Mouse (Mus musculus): Measurements from ENCODE around the gene Tmem41b. TPM values are rescaled to one million over a fixed set of nuclear protein-coding genes. Genes with fewer than 3 reads are reported as not detected.
A peak's percentile ranks its signal among the peaks of the same experiment; 100 is the strongest.

Gene Tmem41b
- polyA plus RNA-seq, 1 experiment, result 17.4 TPM

DNA sequence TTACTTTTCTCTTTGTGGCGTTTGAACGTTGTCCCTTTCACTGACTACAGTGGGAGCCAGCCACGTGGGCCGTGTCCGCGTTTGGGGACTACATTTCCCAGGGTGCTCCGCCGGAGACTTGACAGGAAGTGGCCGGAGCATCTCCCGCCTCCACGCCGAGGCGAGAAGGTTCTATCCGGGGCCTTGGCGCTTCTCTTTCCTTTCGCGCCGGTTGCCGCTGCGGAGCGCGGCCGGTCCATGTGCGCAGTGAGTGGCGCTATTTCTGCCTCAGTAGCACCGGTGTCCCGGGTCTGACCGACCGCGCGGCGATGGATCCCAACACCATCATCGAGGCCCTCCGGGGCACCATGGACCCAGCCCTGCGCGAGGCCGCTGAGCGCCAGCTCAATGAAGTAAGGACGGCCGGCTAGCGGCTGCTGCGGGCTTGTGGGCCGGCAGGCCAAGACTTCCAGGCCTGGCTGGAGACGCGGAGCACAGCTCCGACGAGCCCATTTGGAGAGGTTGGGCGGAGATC, 31.4 kb upstream of the Tmem41b start, which contains the start of gene Ipo7:
TSS of gene Ipo7 (plus strand) at position 158 of the 514 bp plus-strand sequence.
- DNase-seq, result peak; percentile 91
- Histone ChIP-seq H3K36me3 (ENCODE audit: control insufficient read depth, insufficient read depth, low read length) (no peaks in the 10 kb centered on the region), H3K27ac (ENCODE audit: control insufficient read depth, insufficient read depth, low read length) (no peak within 1 kb of the TSS), H3K27me3 (ENCODE audit: control insufficient read depth, insufficient read depth, low read length) (no peaks in the 10 kb centered on the region), H3K4me1 (replicated peaks; ENCODE audit: control insufficient read depth, insufficient read depth, low read length) (peaks cover 5% of the 10 kb centered on the region), H3K4me3 (ENCODE audit: control insufficient read depth, insufficient read depth, low read length) (peak within 1 kb of the TSS; percentile 87)
- WGBS, result under 1% methylated on average over 48 of the region's 48 CpGs
- TF ChIP-seq POLR2A (IDR thresholded peaks at IDR 0.05; ENCODE audit: control insufficient read depth, extremely low read depth, insufficient read depth, low read length, poor library complexity) (peak; percentile 86), CTCF (IDR thresholded peaks at IDR 0.05; ENCODE audit: borderline replicate concordance, control insufficient read depth, extremely low read depth, insufficient read depth, low read length, poor library complexity) (0 out of 2 replicates have a peak, but pooled peaks have one; percentile 43)

DNA sequence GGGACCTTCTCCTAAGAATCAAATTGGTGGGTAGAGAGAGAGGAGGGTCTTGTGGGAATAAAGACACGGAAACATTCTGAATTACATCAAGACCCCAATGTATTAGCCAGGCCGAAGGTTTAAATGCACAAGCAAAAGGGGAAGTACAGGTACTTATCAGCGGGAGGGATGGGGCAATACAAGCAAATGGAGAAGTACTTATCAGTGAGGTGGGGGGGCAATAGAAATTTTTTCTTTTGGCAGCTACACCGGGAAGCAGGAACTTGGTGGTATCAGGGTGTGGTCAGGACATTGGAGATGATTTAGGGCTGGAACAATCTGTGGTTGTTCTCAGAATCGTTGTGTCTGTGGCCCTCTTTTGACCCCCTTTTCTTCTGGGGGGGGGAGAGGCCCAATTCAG, 27.5 kb upstream of the Tmem41b start:
- WGBS, result 84% methylated on average over 5 of the region's 5 CpGs

GRCm38 (mm10) chr7:110011417-110011816, 24.7 kb upstream of the Tmem41b start:
- no peak for TF ChIP-seq CTCF (IDR thresholded peaks at IDR 0.05; ENCODE audit: borderline replicate concordance, control insufficient read depth, extremely low read depth, insufficient read depth, low read length, poor library complexity)
- TF ChIP-seq POLR2A (IDR thresholded peaks at IDR 0.05; ENCODE audit: control insufficient read depth, extremely low read depth, insufficient read depth, low read length, poor library complexity), result no peak
- no peak overlapping the region for H3K4me3 ChIP-seq (ENCODE audit: control insufficient read depth, insufficient read depth, low read length)
- no peaks in the 10 kb centered on the region for H3K27me3 ChIP-seq (ENCODE audit: control insufficient read depth, insufficient read depth, low read length)
- 88% methylated on average over 1 of the region's 1 CpGs for WGBS
- no peak overlapping the region for H3K27ac ChIP-seq (ENCODE audit: control insufficient read depth, insufficient read depth, low read length)
- no peak for DNase-seq
- H3K4me1 ChIP-seq (replicated peaks; ENCODE audit: control insufficient read depth, insufficient read depth, low read length), result no peaks in the 10 kb centered on the region
- H3K36me3 ChIP-seq (ENCODE audit: control insufficient read depth, insufficient read depth, low read length), result no peaks in the 10 kb centered on the region

More for the DNA sequence above, 27.5 kb upstream of the Tmem41b start:
- TF ChIP-seq POLR2A (IDR thresholded peaks at IDR 0.05; ENCODE audit: control insufficient read depth, extremely low read depth, insufficient read depth, low read length, poor library complexity), result no peak
- no peak for TF ChIP-seq CTCF (IDR thresholded peaks at IDR 0.05; ENCODE audit: borderline replicate concordance, control insufficient read depth, extremely low read depth, insufficient read depth, low read length, poor library complexity)
- H3K36me3 ChIP-seq (ENCODE audit: control insufficient read depth, insufficient read depth, low read length), result no peaks in the 10 kb centered on the region
- H3K4me3 ChIP-seq (ENCODE audit: control insufficient read depth, insufficient read depth, low read length), result no peak overlapping the region
- peaks cover 5% of the 10 kb centered on the region for H3K4me1 ChIP-seq (replicated peaks; ENCODE audit: control insufficient read depth, insufficient read depth, low read length)
- DNase-seq, result no peak
- H3K27me3 ChIP-seq (ENCODE audit: control insufficient read depth, insufficient read depth, low read length), result no peaks in the 10 kb centered on the region
- H3K27ac ChIP-seq (ENCODE audit: control insufficient read depth, insufficient read depth, low read length), result no peak overlapping the region

- H3K27ac ChIP-seq (ENCODE audit: control insufficient read depth, insufficient read depth, low read length), result no peak overlapping the region
- H3K27me3 ChIP-seq (ENCODE audit: control insufficient read depth, insufficient read depth, low read length), result no peaks in the 10 kb centered on the region
- DNase-seq, result no peak
- no peaks in the 10 kb centered on the region for H3K36me3 ChIP-seq (ENCODE audit: control insufficient read depth, insufficient read depth, low read length)
- 94% methylated on average over 6 of the region's 6 CpGs for WGBS
- TF ChIP-seq CTCF (IDR thresholded peaks at IDR 0.05; ENCODE audit: borderline replicate concordance, control insufficient read depth, extremely low read depth, insufficient read depth, low read length, poor library complexity) (no peak), POLR2A (IDR thresholded peaks at IDR 0.05; ENCODE audit: control insufficient read depth, extremely low read depth, insufficient read depth, low read length, poor library complexity) (no peak)
- no peaks in the 10 kb centered on the region for H3K4me1 ChIP-seq (replicated peaks; ENCODE audit: control insufficient read depth, insufficient read depth, low read length)
- H3K4me3 ChIP-seq (ENCODE audit: control insufficient read depth, insufficient read depth, low read length), result no peak overlapping the region
Observed at GRCm38 (mm10) chr7:110009084-110009483, 22.4 kb upstream of the Tmem41b start.

DNA sequence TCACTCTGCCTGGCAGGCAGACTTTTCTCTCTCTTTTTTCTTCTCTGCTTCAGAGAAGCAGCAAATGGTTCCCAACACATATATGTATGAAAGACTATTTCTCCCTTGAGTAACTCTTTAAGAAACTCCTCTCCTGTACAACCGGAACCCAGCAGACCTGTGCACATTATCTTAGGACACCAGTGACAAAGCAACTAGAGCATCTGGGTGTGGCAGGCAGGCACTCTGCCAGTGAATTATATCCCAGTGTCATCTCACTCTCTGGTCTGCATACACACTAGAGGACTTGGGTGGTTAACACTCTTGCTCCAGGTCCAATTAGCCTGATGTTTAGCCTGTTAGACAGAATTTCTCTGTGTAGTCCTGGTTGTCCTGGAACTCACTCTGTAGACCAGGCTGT, 21.8 kb upstream of the Tmem41b start:
- H3K36me3 ChIP-seq (ENCODE audit: control insufficient read depth, insufficient read depth, low read length), result no peaks in the 10 kb centered on the region
- 90% methylated on average over 1 of the region's 1 CpGs for WGBS
- no peak overlapping the region for H3K27ac ChIP-seq (ENCODE audit: control insufficient read depth, insufficient read depth, low read length)
- no peaks in the 10 kb centered on the region for H3K27me3 ChIP-seq (ENCODE audit: control insufficient read depth, insufficient read depth, low read length)
- no peaks in the 10 kb centered on the region for H3K4me1 ChIP-seq (replicated peaks; ENCODE audit: control insufficient read depth, insufficient read depth, low read length)
- DNase-seq, result no peak
- no peak for TF ChIP-seq POLR2A (IDR thresholded peaks at IDR 0.05; ENCODE audit: control insufficient read depth, extremely low read depth, insufficient read depth, low read length, poor library complexity)
- TF ChIP-seq CTCF (IDR thresholded peaks at IDR 0.05; ENCODE audit: borderline replicate concordance, control insufficient read depth, extremely low read depth, insufficient read depth, low read length, poor library complexity), result no peak
- H3K4me3 ChIP-seq (ENCODE audit: control insufficient read depth, insufficient read depth, low read length), result no peak overlapping the region

- Histone ChIP-seq H3K27me3 (ENCODE audit: control insufficient read depth, insufficient read depth, low read length) (no peaks in the 10 kb centered on the region), H3K4me3 (ENCODE audit: control insufficient read depth, insufficient read depth, low read length) (no peak overlapping the region), H3K36me3 (ENCODE audit: control insufficient read depth, insufficient read depth, low read length) (no peaks in the 10 kb centered on the region), H3K4me1 (replicated peaks; ENCODE audit: control insufficient read depth, insufficient read depth, low read length) (no peaks in the 10 kb centered on the region), H3K27ac (ENCODE audit: control insufficient read depth, insufficient read depth, low read length) (no peak overlapping the region)
- DNase-seq, result no peak
- TF ChIP-seq CTCF (IDR thresholded peaks at IDR 0.05; ENCODE audit: borderline replicate concordance, control insufficient read depth, extremely low read depth, insufficient read depth, low read length, poor library complexity), result no peak
- TF ChIP-seq POLR2A (IDR thresholded peaks at IDR 0.05; ENCODE audit: control insufficient read depth, extremely low read depth, insufficient read depth, low read length, poor library complexity), result no peak
- 84% methylated on average over 5 of the region's 5 CpGs for WGBS
Observed at GRCm38 (mm10) chr7:110006471-110007195, 19.9 kb upstream of the Tmem41b start.
